Mouse (Mus musculus) intestine, postnatal 0 days (tissue): Measurements from ENCODE around the gene Fbxo47. TPM values are rescaled to one million over a fixed set of nuclear protein-coding genes. Genes with fewer than 3 reads are reported as not detected.
A peak's percentile ranks its signal among the peaks of the same experiment; 100 is the strongest.
"Not testable (repeated sequence)": the region's sequence is repeated elsewhere in the genome, so short reads cannot be mapped to it uniquely, and the experiment has no call there.

Experiments used
- ATAC-seq: fragments of 200-750 bp; cut with Nextera tagmentation; 2 replicates; pipeline ENCODE4 v1.8.0; 2017; ENCODE audit warnings: mild to moderate bottlenecking, moderate TSS enrichment, moderate library complexity
- H3K27ac ChIP-seq: fragments of 300-500 bp; sonication (generic); 2 replicates; pipeline ENCODE4 v1.5.1; 2014; ENCODE audit warnings: mild to moderate bottlenecking, low read depth, low read length, moderate library complexity
- H3K27me3 ChIP-seq: fragments of 300-500 bp; sonication (generic); replicated peaks from 2 replicates; pipeline ENCODE4 v1.6.1; 2014; ENCODE audit warnings: low read length, mixed read lengths; ENCODE audit not compliant: control insufficient read depth, insufficient read depth
- H3K36me3 ChIP-seq: fragments of 300-500 bp; sonication (generic); 2 replicates; pipeline ENCODE4 v1.6.1; 2014; ENCODE audit warnings: mild to moderate bottlenecking, moderate library complexity; ENCODE audit not compliant: control insufficient read depth, insufficient read depth
- H3K4me1 ChIP-seq: fragments of 300-500 bp; sonication (generic); replicated peaks from 2 replicates; pipeline ENCODE4 v1.6.1; 2014; ENCODE audit warnings: antibody characterized with exemption, low read length, mixed read lengths; ENCODE audit not compliant: control insufficient read depth, insufficient read depth
- H3K4me2 ChIP-seq: fragments of 300-500 bp; sonication (generic); replicated peaks from 2 replicates; pipeline ENCODE4 v1.6.1; 2014; ENCODE audit warnings: low read depth, mild to moderate bottlenecking, moderate library complexity
- H3K4me3 ChIP-seq: fragments of 300-500 bp; sonication (generic); 2 replicates; pipeline ENCODE4 v1.5.1; 2014; ENCODE audit warnings: low read depth, low read length
- H3K9ac ChIP-seq: fragments of 300-500 bp; sonication (generic); 2 replicates; pipeline ENCODE4 v1.6.1; 2014; ENCODE audit warnings: mild to moderate bottlenecking, low read depth, low read length
- H3K9me3 ChIP-seq: fragments of 300-500 bp; sonication (generic); 2 replicates; pipeline ENCODE4 v1.6.1; 2016; ENCODE audit warnings: mixed run types; ENCODE audit not compliant: control insufficient read depth
- CTCF ChIP-seq: sonication (generic); IDR thresholded peaks from 2 replicates; pipeline ENCODE4 v1.5.1; 2016; ENCODE audit warnings: low read depth, mild to moderate bottlenecking, control low read depth, antibody characterized with exemption, moderate library complexity
- WGBS: fragments of 180-500 bp; shearing (Covaris S2); extraction: QIAGEN DNeasy Blood & Tissue Kit; methylation state at CpG from one replicate; pipeline ENCODE4 v1.1.7; 2014; 5-methylcytosine and 5-hydroxymethylcytosine counted together
- polyA plus RNA-seq: library from polyadenylated mRNA; unstranded; fragments of >200 nt; fragmentation: Nextera tagmentation; extraction: Ambion mirVana; gene quantifications from 2 replicates; pipeline ENCODE4 v1.2.1, GENCODE M21; 2015

Fbxo47 gene
- polyA plus RNA-seq, 1 experiment from 2014 or later, result 0.83 TPM

- no peak overlapping the region for H3K27ac ChIP-seq
- 95% methylated on average over 2 of the region's 2 CpGs for WGBS
Measured at GRCm38 (mm10) chr11:97885296-97885915, 1.5 kb upstream of the Fbxo47 start.

DNA sequence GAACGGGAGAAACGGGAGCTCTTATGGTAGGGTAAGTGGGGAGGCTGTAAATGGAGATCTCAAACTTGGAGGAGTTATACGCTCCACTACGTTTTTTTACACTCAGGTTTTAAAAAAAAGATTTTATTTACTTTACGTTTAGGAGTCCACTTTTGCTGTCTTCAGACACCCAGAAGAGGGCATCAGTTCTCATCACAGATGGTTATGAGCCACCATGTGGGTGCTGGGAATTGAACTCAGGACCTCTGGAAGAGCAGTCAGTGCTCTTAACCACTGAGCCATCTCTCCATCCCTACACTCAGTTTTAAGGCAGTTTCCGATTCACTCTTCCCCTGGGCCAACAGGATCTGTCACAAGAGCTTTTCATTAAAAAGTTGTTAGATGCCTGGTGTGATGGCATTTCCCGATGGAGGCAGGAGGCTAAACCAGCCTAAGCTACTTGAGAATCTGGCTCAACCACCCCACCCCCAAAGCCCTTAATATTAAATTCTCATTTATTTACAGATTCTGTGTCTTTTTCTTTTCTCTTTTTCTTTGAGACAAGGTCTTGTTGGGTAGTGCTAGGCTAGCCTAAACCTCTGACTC, 739 bp upstream of the Fbxo47 start:
- H3K9ac ChIP-seq, result peak overlapping the region; percentile 64
- no peak for ATAC-seq
- no peaks in the 10 kb centered on the region for H3K4me1 ChIP-seq
- H3K4me3 ChIP-seq, result peak overlapping the region; percentile 60
- H3K9me3 ChIP-seq, result no peaks in the 10 kb centered on the region
- WGBS, result 28% methylated on average over 7 of the region's 7 CpGs
- H3K4me2 ChIP-seq, result peak overlapping the region; percentile 63
- H3K27ac ChIP-seq, result peak overlapping the region; percentile 88
- TF ChIP-seq CTCF, result no peak
- no peaks in the 10 kb centered on the region for H3K27me3 ChIP-seq
- H3K36me3 ChIP-seq, result no peaks in the 10 kb centered on the region

More at GRCm38 (mm10) chr11:97885296-97885915, 1.5 kb upstream of the Fbxo47 start:
- Histone ChIP-seq H3K9me3 (no peaks in the 10 kb centered on the region), H3K4me2 (no peak overlapping the region), H3K36me3 (no peaks in the 10 kb centered on the region), H3K9ac (no peak overlapping the region), H3K4me3 (no peak overlapping the region), H3K4me1 (no peaks in the 10 kb centered on the region), H3K27me3 (no peaks in the 10 kb centered on the region)
- TF ChIP-seq CTCF, result no peak
- ATAC-seq, result no peak

GRCm38 (mm10) chr11:97883542-97883917, 424 bp downstream of the Fbxo47 start:
- peak; percentile 60 for ATAC-seq
- Histone ChIP-seq H3K4me2 (peak overlapping the region; percentile 63), H3K4me3 (peak overlapping the region; percentile 60), H3K9ac (peak overlapping the region; percentile 64), H3K27me3 (no peaks in the 10 kb centered on the region), H3K27ac (peak overlapping the region; percentile 88), H3K9me3 (no peaks in the 10 kb centered on the region), H3K4me1 (no peaks in the 10 kb centered on the region), H3K36me3 (no peaks in the 10 kb centered on the region)
- 3% methylated on average over 26 of the region's 26 CpGs for WGBS
- no peak for TF ChIP-seq CTCF

GRCm38 (mm10) chr11:97880362-97880761, 3.6 kb downstream of the Fbxo47 start:
- H3K27me3 ChIP-seq, result no peaks in the 10 kb centered on the region
- WGBS, result 92% methylated on average over 4 of the region's 4 CpGs
- no peaks in the 10 kb centered on the region for H3K9me3 ChIP-seq
- no peak overlapping the region for H3K27ac ChIP-seq
- no peak overlapping the region for H3K4me3 ChIP-seq
- no peak overlapping the region for H3K4me2 ChIP-seq
- no peak overlapping the region for H3K9ac ChIP-seq
- TF ChIP-seq CTCF, result no peak
- no peaks in the 10 kb centered on the region for H3K4me1 ChIP-seq
- no peaks in the 10 kb centered on the region for H3K36me3 ChIP-seq
- ATAC-seq, result no peak

- no peak overlapping the region for H3K9ac ChIP-seq
- no peaks in the 10 kb centered on the region for H3K36me3 ChIP-seq
- H3K4me1 ChIP-seq, result no peaks in the 10 kb centered on the region
- no peak overlapping the region for H3K27ac ChIP-seq
- no peak for TF ChIP-seq CTCF
- no peak overlapping the region for H3K4me2 ChIP-seq
- ATAC-seq, result no peak
- H3K9me3 ChIP-seq, result no peaks in the 10 kb centered on the region
- no peak overlapping the region for H3K4me3 ChIP-seq
- WGBS, result 80% methylated on average over 2 of the region's 2 CpGs
- no peaks in the 10 kb centered on the region for H3K27me3 ChIP-seq
Measured at GRCm38 (mm10) chr11:97877341-97877740, 6.6 kb downstream of the Fbxo47 start.

GRCm38 (mm10) chr11:97874396-97874795, 9.6 kb downstream of the Fbxo47 start:
- WGBS, result 94% methylated on average over 1 of the region's 1 CpGs
- Histone ChIP-seq H3K36me3 (no peaks in the 10 kb centered on the region), H3K27ac (no peak overlapping the region), H3K4me3 (no peak overlapping the region), H3K4me1 (no peaks in the 10 kb centered on the region), H3K4me2 (no peak overlapping the region), H3K9me3 (no peaks in the 10 kb centered on the region), H3K27me3 (no peaks in the 10 kb centered on the region), H3K9ac (no peak overlapping the region)
- TF ChIP-seq CTCF, result no peak
- no peak for ATAC-seq

DNA sequence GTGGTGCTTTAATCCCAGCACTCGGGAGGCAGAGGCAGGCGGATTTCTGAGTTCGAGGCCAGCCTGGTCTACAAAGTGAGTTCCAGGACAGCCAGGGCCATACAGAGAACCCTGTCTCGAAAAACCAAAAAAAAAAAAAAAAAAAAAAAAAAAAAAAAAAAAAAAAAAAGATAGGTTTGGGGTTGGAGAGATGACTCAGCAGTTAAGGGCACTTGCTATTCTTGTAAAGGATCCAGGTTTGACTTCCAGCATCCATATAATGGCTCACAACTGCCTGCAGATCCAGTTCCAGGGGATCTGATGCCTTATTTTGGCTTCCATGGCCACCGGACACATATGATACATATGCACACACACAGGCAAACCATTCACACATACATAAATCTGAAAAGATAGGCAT, 11.6 kb downstream of the Fbxo47 start:
- ATAC-seq, H3K9ac ChIP-seq: not testable (repeated sequence)
- WGBS, result 93% methylated on average over 5 of the region's 5 CpGs

More for the DNA sequence above, 11.6 kb downstream of the Fbxo47 start:
- H3K27me3 ChIP-seq, H3K4me2 ChIP-seq, H3K9me3 ChIP-seq, H3K27ac ChIP-seq, H3K36me3 ChIP-seq, H3K4me1 ChIP-seq, H3K4me3 ChIP-seq: not testable (repeated sequence)
